Comparison of ENCODE assay signal across 13 mouse cellular contexts in the genomic region with DNA sequence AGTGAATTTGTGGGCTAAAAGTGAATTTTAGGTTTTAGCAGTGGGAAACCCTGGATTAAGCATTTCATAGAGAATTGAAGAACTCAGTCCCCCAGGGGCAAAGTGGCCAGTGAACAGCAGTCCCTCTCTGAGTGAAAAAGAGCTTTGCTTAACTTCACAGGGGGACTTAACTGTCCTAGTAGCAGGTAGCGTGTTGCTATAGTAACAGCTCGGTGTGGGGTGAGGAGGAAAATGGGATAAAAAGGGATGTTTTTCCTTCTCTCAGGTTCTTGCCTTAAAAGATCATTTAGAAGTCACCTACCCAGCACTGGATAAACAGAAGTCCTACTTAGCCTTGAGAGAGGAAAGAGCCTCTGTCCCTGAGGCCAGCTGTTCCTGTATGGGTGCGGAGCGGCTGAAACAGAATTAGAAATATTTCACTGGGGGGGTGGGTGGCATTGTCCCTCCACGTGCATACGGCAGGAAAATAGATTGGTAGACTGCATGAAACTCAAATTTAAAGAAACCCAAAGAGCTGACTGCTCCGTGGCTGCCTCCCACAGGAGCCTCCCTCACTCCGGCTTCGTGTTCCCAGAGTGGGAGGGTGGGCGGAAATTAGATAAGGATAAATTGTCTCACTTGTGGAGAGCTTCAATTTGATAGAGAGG.
A peak's percentile ranks its signal among the peaks of the same experiment; 100 is the strongest.
DNase-seq lines count a peak whose midpoint lies in the region; ATAC-seq lines count a peak whose summit lies in the region.
"Had no signal": no experiment of that assay in that cellular context is flagged by ENCODE, and none has a peak within 500 bp of the region (broad histone marks: within the 10 kb centered on the region; RNA-seq: fewer than 3 reads in every experiment).

No protein-coding gene starts in this region.

- DNase-seq in kidney, postnatal 14 days: no peak
- DNase-seq in right cerebral cortex, adult 2 months (ENCODE audit: low spot score in 2 of 2): peak; percentile 55 to 63
- DNase-seq in right cerebral cortex, postnatal 14 days: no peak
- DNase-seq in right cerebral cortex, postnatal 36 days (ENCODE audit: low spot score in 2 of 2): peak; percentile 38 to 44
- DNase-seq: adrenal gland, postnatal 14 days; heart, postnatal 4 days; kidney, adult 2 months; lung, postnatal 4 days had no signal

- WGBS in forebrain, embryonic 15.5 days: 47% methylated on average over 10 of the region's 10 CpGs
- 51% methylated on average over 10 of the region's 10 CpGs for WGBS in forebrain, embryonic 16.5 days
- WGBS in kidney, embryonic 16.5 days: 27% methylated on average over 10 of the region's 10 CpGs

- 0 out of 2 replicates have a peak overlapping the region, but pooled peaks have one; percentile 4 for H3K27ac ChIP-seq in forebrain, embryonic 15.5 days (replicated peaks)
- no peak overlapping the region for H3K27ac ChIP-seq in forebrain, embryonic 16.5 days (ENCODE audit: low read length)
- no peak overlapping the region for H3K27ac ChIP-seq in kidney, embryonic 16.5 days (ENCODE audit: low read length)

- no peak overlapping the region for H3K4me2 ChIP-seq in forebrain, embryonic 15.5 days (replicated peaks)
- H3K4me2 ChIP-seq in forebrain, embryonic 16.5 days (ENCODE audit: low read length): no peak overlapping the region
- no peak overlapping the region for H3K4me2 ChIP-seq in kidney, embryonic 16.5 days (replicated peaks; ENCODE audit: low read depth, low read length)

- H3K4me3 ChIP-seq in forebrain, embryonic 15.5 days: no peak overlapping the region
- H3K4me3 ChIP-seq in forebrain, embryonic 16.5 days (replicated peaks; ENCODE audit: low read length): no peak overlapping the region
- no peak overlapping the region for H3K4me3 ChIP-seq in kidney, embryonic 16.5 days (ENCODE audit: low read length)
- H3K4me3 ChIP-seq: myocyte had no signal

- no peak for ATAC-seq in forebrain, embryonic 15.5 days (replicated peaks)
- no peak for ATAC-seq in forebrain, embryonic 16.5 days
- 0 out of 2 replicates have a peak, but pooled peaks have one; percentile 57 for ATAC-seq in kidney, embryonic 16.5 days (ENCODE audit: low FRiP score, low TSS enrichment)
- no peak for ATAC-seq in megakaryocyte, adult 5-6 weeks (ENCODE audit: poor library complexity, severe bottlenecking)

- H3K27me3 ChIP-seq in forebrain, embryonic 15.5 days: no peaks in the 10 kb centered on the region
- H3K27me3 ChIP-seq in forebrain, embryonic 16.5 days (replicated peaks; ENCODE audit: control insufficient read depth, insufficient read depth, low read length): no peaks in the 10 kb centered on the region
- H3K27me3 ChIP-seq in kidney, embryonic 16.5 days (ENCODE audit: insufficient read depth, low read length): no peaks in the 10 kb centered on the region

- no peaks in the 10 kb centered on the region for H3K36me3 ChIP-seq in forebrain, embryonic 15.5 days
- H3K36me3 ChIP-seq in forebrain, embryonic 16.5 days (ENCODE audit: control insufficient read depth, insufficient read depth): no peaks in the 10 kb centered on the region
- no peaks in the 10 kb centered on the region for H3K36me3 ChIP-seq in kidney, embryonic 16.5 days (ENCODE audit: insufficient read depth, low read length)

- no peaks in the 10 kb centered on the region for H3K9me3 ChIP-seq in forebrain, embryonic 15.5 days
- no peaks in the 10 kb centered on the region for H3K9me3 ChIP-seq in forebrain, embryonic 16.5 days (ENCODE audit: control insufficient read depth, low read length)
- no peaks in the 10 kb centered on the region for H3K9me3 ChIP-seq in kidney, embryonic 16.5 days (ENCODE audit: low read length)

- H3K4me1 ChIP-seq in forebrain, embryonic 15.5 days: peaks cover 11% of the 10 kb centered on the region; the same call in 1 of the 2 replicates
- H3K4me1 ChIP-seq in forebrain, embryonic 16.5 days (replicated peaks; ENCODE audit: control insufficient read depth, insufficient read depth, low read length): 0 out of 2 replicates have a peak, but pooled peaks cover 2% of the 10 kb centered on the region
- no peaks in the 10 kb centered on the region; the same call in 1 of the 2 replicates for H3K4me1 ChIP-seq in kidney, embryonic 16.5 days (ENCODE audit: insufficient read depth, low read length)

- H3K9ac ChIP-seq in forebrain, embryonic 15.5 days (replicated peaks): no peak overlapping the region
- H3K9ac ChIP-seq in forebrain, embryonic 16.5 days (replicated peaks; ENCODE audit: low read depth, low read length): no peak overlapping the region
- no peak overlapping the region for H3K9ac ChIP-seq in kidney, embryonic 16.5 days (replicated peaks; ENCODE audit: low read length)

Comparison
In these comparisons a context has a peak if more than half of its experiments do, and no peak if none do; other contexts are left out.
1. DNase-seq: peak in right cerebral cortex, adult 2 months (2 of 2) and right cerebral cortex, postnatal 36 days (2 of 2); none in kidney, postnatal 14 days (single experiment) and right cerebral cortex, postnatal 14 days (single experiment).